Mouse (Mus musculus) kidney, adult 2 months (tissue): ENCODE measurements at regions not wholly inside any gene's neighbourhood (a gene's known extent, or its start where the extent isn't known, plus 50 kb on each side); places are given as distances from the start of the nearest gene placed in this dataset.

Experiments
- CTCF ChIP-seq: fragments of 200-500 bp; conservative IDR thresholded peaks from 2 replicates; pipeline ENCODE4 v1.5.1; 2011; ENCODE audit warnings: low read depth, mild to moderate bottlenecking, control low read depth, low read length, moderate library complexity, mixed read lengths; ENCODE audit not compliant: insufficient read depth, insufficient read length
- POLR2A ChIP-seq: fragments of 200-500 bp; IDR thresholded peaks from one replicate; pipeline ENCODE4 v1.6.1; 2011; ENCODE audit warnings: low read depth, low read length, control low read depth

DNA sequence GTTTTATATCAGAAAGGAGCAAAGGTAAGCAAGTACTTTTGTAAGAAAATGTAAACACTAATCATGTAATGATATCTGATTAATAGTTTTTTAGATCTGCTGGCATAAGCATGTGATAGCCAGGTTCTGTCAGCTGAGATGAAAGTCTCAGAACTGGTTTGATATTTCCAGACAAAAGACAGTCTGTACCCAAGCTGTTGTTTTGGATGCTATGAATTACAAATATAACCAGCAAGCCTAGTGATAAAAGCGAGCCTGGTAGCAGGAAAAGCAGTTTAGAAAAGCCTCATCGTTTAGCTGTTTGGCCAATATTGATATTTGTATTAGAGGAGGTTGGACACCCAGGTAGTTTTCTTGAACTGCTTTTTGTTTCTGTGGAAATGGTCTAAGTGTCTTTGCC, 290.6 kb downstream of the Gpam start:
- TF ChIP-seq POLR2A (no peak), CTCF (no peak)
